Mouse (Mus musculus) thymus, adult 2 months (tissue): Measurements from ENCODE around the gene Cmas.

Source experiments
- CTCF ChIP-seq: fragments of 200-500 bp; IDR thresholded peaks from 2 replicates; pipeline ENCODE4 v1.5.1; 2012; ENCODE audit warnings: mild to moderate bottlenecking, control low read depth, low read length, moderate library complexity, borderline replicate concordance; ENCODE audit not compliant: control insufficient read depth, poor library complexity, insufficient read depth; ENCODE audit errors: extremely low read depth
- POLR2A ChIP-seq: fragments of 200-500 bp; IDR thresholded peaks from 2 replicates; pipeline ENCODE4 v1.6.1; 2012; ENCODE audit warnings: mild to moderate bottlenecking, low read length, control low read depth, moderate library complexity; ENCODE audit not compliant: control insufficient read depth, poor library complexity, insufficient read depth; ENCODE audit errors: extremely low read depth

GRCm38 (mm10) chr6:142785343-142785742, 28.9 kb downstream of the Cmas start:
- TF ChIP-seq CTCF (no peak), POLR2A (no peak)
